Mouse (Mus musculus) limb, embryonic 11.5 days (tissue): ENCODE data around the gene Atp7b. TPM values are rescaled to one million over a fixed set of nuclear protein-coding genes. Genes with fewer than 3 reads are reported as not detected.

Experiments used
- ATAC-seq: fragments of 200-750 bp; cut with Nextera tagmentation; 2 replicates; pipeline ENCODE4 v1.8.0; 2017; ENCODE audit warnings: low read depth; ENCODE audit not compliant: insufficient number of reproducible peaks, low FRiP score, low TSS enrichment
- DNase-seq: peaks from one replicate; pipeline ENCODE4 v3.0.0-alpha.2; 2015; ENCODE audit warnings: low spot score
- H3K27ac ChIP-seq: fragments of 300-500 bp; sonication (generic); replicated peaks from 2 replicates; pipeline ENCODE4 v1.5.1; 2014; ENCODE audit warnings: low read depth, mild to moderate bottlenecking, low read length
- H3K27me3 ChIP-seq: fragments of 300-500 bp; sonication (generic); 2 replicates; pipeline ENCODE4 v1.6.1; 2014; ENCODE audit warnings: mild to moderate bottlenecking, low read length, mixed read lengths; ENCODE audit not compliant: control insufficient read depth, insufficient read depth
- H3K36me3 ChIP-seq: fragments of 300-500 bp; sonication (generic); 2 replicates; pipeline ENCODE4 v1.6.1; 2014; ENCODE audit warnings: mild to moderate bottlenecking, low read length, moderate library complexity, mixed read lengths; ENCODE audit not compliant: control insufficient read depth, insufficient read depth
- H3K4me1 ChIP-seq: fragments of 300-500 bp; sonication (generic); 2 replicates; pipeline ENCODE4 v1.6.1; 2014; ENCODE audit warnings: low read length, mixed read lengths; ENCODE audit not compliant: control insufficient read depth, insufficient read depth
- H3K4me2 ChIP-seq: fragments of 300-500 bp; sonication (generic); 2 replicates; pipeline ENCODE4 v1.6.1; 2014; ENCODE audit warnings: low read depth, mild to moderate bottlenecking, moderate library complexity; ENCODE audit not compliant: severe bottlenecking
- H3K4me3 ChIP-seq: fragments of 300-500 bp; sonication (generic); 2 replicates; pipeline ENCODE4 v1.5.1; 2014; ENCODE audit warnings: low read depth, low read length
- H3K9ac ChIP-seq: fragments of 300-500 bp; sonication (generic); 2 replicates; pipeline ENCODE4 v1.6.1; 2014; ENCODE audit warnings: mild to moderate bottlenecking, low read length
- H3K9me3 ChIP-seq: fragments of 300-500 bp; sonication (generic); 2 replicates; pipeline ENCODE4 v1.6.1; 2016; ENCODE audit warnings: low read length; ENCODE audit not compliant: control insufficient read depth
- WGBS: fragments of 180-500 bp; shearing (Covaris S2); extraction: QIAGEN DNeasy Blood & Tissue Kit; methylation state at CpG from one replicate; pipeline ENCODE4 v1.1.7; 2014; 5-methylcytosine and 5-hydroxymethylcytosine counted together
- polyA plus RNA-seq: library from polyadenylated mRNA; unstranded; fragments of >200 nt; fragmentation: Nextera tagmentation; extraction: Ambion mirVana; gene quantifications from 2 replicates; pipeline ENCODE4 v1.2.1, GENCODE M21; 2014

The Atp7b gene
- polyA plus RNA-seq, 1 experiment from 2014 or later: 0.93 TPM

DNA sequence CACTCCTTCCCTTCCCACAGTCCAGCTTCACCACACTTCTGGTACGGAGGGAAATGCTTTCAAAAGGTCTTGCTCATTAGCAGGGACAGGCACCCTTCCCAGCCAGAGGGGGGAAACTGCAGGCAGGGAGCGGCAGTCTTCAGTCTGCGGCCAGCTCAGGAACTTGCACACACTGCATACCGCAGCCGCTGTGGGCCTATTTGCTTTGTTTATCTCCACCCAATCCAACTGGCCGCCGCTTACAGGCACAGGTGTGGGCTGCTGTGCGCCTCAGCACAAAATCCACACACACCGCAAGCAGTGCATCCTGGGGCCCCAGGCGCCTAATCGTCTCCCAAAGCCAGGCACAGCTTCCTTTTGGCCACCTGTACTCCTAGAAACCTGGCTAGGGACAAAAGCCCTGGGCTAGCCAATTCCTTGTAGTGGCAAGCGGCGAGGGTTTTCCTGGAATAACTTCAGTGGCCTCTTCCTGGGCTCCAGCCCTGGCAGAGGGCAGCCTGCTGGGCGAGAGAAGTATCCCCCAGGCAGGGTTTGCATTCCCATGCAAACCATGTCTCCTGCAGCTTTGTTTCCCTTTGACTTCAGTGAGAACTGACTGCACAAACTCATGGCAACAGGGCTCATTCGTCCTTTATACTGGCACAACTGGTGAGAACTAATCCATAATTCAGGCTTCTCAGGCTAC lies 20.5 kb downstream of the Atp7b start:
- DNase-seq (peak; percentile 37), ATAC-seq (no peak)
- Histone ChIP-seq H3K9ac (no peak overlapping the region), H3K4me2 (no peak overlapping the region), H3K36me3 (no peaks in the 10 kb centered on the region), H3K27ac (no peak overlapping the region), H3K4me1 (no peaks in the 10 kb centered on the region), H3K27me3 (no peaks in the 10 kb centered on the region), H3K9me3 (no peaks in the 10 kb centered on the region), H3K4me3 (no peak overlapping the region)
- 19% methylated on average over 15 of the region's 15 CpGs for WGBS

- Histone ChIP-seq H3K4me3 (no peak overlapping the region), H3K36me3 (no peaks in the 10 kb centered on the region), H3K9me3 (no peaks in the 10 kb centered on the region), H3K9ac (no peak overlapping the region), H3K27ac (no peak overlapping the region), H3K4me1 (no peaks in the 10 kb centered on the region), H3K27me3 (no peaks in the 10 kb centered on the region), H3K4me2 (no peak overlapping the region)
- ATAC-seq (no peak), DNase-seq (no peak)
- WGBS: 79% methylated on average over 7 of the region's 7 CpGs
These were observed 23.1 kb downstream of the Atp7b start for GRCm38 (mm10) chr8:22037022-22037421.

GRCm38 (mm10) chr8:22036137-22036536 lies 24.0 kb downstream of the Atp7b start:
- 92% methylated on average over 9 of the region's 9 CpGs for WGBS
- H3K27ac ChIP-seq: no peak overlapping the region
- H3K36me3 ChIP-seq: no peaks in the 10 kb centered on the region
- H3K9me3 ChIP-seq: no peaks in the 10 kb centered on the region
- no peak overlapping the region for H3K9ac ChIP-seq
- no peak overlapping the region for H3K4me2 ChIP-seq
- DNase-seq (no peak), ATAC-seq (no peak)
- H3K4me1 ChIP-seq: no peaks in the 10 kb centered on the region
- H3K4me3 ChIP-seq: no peak overlapping the region
- no peaks in the 10 kb centered on the region for H3K27me3 ChIP-seq

DNA sequence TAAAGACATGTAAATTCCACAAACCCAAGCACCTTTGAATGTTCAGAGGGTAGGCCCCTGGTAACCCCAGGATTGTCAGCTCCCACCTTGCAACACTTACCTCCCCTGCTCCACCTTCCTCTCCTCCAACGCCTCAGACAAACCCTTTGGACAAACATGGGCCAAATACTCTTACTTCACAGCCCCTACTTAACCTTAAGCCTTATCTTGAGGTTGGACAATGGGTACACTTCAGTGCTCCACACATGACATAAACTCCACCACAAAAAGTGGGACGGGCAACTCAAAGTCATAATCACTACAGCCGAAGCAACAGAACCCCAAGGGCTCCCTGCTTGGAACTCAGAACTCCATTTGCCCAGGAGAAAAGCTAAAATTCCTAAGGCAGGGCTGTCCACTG lies 29.1 kb downstream of the Atp7b start:
- DNase-seq (no peak), ATAC-seq (no peak)
- no peaks in the 10 kb centered on the region for H3K9me3 ChIP-seq
- H3K27me3 ChIP-seq: no peaks in the 10 kb centered on the region
- H3K27ac ChIP-seq: no peak overlapping the region
- no peaks in the 10 kb centered on the region for H3K36me3 ChIP-seq
- H3K4me2 ChIP-seq: no peak overlapping the region
- 91% methylated on average over 3 of the region's 3 CpGs for WGBS
- no peak overlapping the region for H3K9ac ChIP-seq
- H3K4me1 ChIP-seq: no peaks in the 10 kb centered on the region
- H3K4me3 ChIP-seq: no peak overlapping the region

DNA sequence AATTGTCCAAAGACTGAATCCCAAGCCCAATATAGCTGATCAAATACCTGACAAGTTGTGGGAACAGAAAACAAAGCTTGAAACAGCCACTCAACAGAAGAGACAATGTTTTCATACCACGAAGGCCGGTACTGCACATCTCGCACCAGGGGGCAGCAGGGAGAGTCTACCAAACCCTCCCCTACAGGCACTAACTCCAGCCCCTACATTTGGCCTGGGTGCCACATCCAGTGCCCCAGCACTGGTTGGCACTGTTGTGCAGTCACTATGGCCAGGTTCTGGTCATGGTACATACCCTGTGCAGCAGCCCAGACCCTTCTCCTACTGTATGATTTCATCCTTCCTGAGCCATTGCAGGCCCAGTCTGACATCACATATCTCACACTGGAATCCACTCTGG lies 31.1 kb downstream of the Atp7b start:
- no peaks in the 10 kb centered on the region for H3K27me3 ChIP-seq
- H3K36me3 ChIP-seq: no peaks in the 10 kb centered on the region
- no peak overlapping the region for H3K27ac ChIP-seq
- no peaks in the 10 kb centered on the region for H3K9me3 ChIP-seq
- H3K9ac ChIP-seq: no peak overlapping the region
- DNase-seq (no peak), ATAC-seq (no peak)
- H3K4me1 ChIP-seq: no peaks in the 10 kb centered on the region
- WGBS: 90% methylated on average over 3 of the region's 3 CpGs
- H3K4me2 ChIP-seq: no peak overlapping the region
- no peak overlapping the region for H3K4me3 ChIP-seq

DNA sequence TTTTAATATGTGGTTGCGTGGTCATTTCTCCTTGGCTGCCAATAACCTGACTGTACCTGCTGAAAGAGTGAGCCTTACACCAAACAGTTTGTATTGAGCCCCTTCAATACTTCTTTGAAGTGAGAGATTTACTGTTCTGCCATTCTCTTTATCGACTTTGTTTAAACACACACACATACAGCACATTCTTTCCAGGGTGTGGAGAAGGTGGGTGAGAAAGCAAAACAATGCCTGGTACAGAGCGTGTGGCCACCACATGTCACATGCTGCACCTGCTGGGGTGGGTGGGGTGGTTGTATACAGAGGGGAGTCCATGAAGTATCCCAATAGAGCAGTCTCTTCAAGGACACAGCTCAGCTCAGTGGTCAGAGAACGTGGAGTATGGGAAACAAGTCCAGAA lies 34.9 kb downstream of the Atp7b start:
- 78% methylated on average over 4 of the region's 4 CpGs for WGBS
- Histone ChIP-seq H3K27ac (no peak overlapping the region), H3K4me3 (no peak overlapping the region), H3K36me3 (no peaks in the 10 kb centered on the region), H3K9ac (no peak overlapping the region), H3K9me3 (no peaks in the 10 kb centered on the region), H3K4me1 (no peaks in the 10 kb centered on the region), H3K27me3 (no peaks in the 10 kb centered on the region), H3K4me2 (no peak overlapping the region)
- DNase-seq: no peak
- ATAC-seq: no peak

- Histone ChIP-seq H3K4me3 (no peak overlapping the region), H3K4me1 (no peaks in the 10 kb centered on the region), H3K27ac (no peak overlapping the region), H3K9me3 (no peaks in the 10 kb centered on the region), H3K36me3 (no peaks in the 10 kb centered on the region), H3K4me2 (no peak overlapping the region), H3K27me3 (no peaks in the 10 kb centered on the region), H3K9ac (no peak overlapping the region)
- ATAC-seq: no peak
- 52% methylated on average over 7 of the region's 7 CpGs for WGBS
- DNase-seq: no peak
These were observed 37.9 kb downstream of the Atp7b start for GRCm38 (mm10) chr8:22022244-22022643.

DNA sequence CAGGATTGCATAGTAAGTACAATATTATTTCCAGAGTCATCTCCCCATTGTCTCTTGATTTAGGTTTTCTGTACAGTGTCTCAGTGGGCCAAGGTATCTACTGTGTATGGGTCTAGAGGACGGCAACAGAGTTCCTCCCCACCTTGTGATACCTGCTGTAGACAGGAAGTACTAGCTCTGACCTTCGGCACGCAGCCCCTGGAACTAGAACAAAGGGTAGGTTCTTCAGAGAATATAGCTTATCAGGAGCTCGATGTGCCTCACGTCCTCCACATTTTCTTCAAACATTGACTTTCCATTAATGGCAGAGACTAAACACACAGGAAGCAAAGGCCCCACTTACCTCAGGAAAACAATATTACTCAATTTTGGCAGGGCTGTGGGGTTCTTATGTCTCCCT lies 40.6 kb downstream of the Atp7b start:
- H3K4me2 ChIP-seq: no peak overlapping the region
- no peak overlapping the region for H3K9ac ChIP-seq
- 90% methylated on average over 5 of the region's 5 CpGs for WGBS
- H3K27me3 ChIP-seq: no peaks in the 10 kb centered on the region
- no peak overlapping the region for H3K27ac ChIP-seq
- H3K9me3 ChIP-seq: no peaks in the 10 kb centered on the region
- no peaks in the 10 kb centered on the region for H3K36me3 ChIP-seq
- DNase-seq (no peak), ATAC-seq (no peak)
- no peaks in the 10 kb centered on the region for H3K4me1 ChIP-seq
- no peak overlapping the region for H3K4me3 ChIP-seq

DNA sequence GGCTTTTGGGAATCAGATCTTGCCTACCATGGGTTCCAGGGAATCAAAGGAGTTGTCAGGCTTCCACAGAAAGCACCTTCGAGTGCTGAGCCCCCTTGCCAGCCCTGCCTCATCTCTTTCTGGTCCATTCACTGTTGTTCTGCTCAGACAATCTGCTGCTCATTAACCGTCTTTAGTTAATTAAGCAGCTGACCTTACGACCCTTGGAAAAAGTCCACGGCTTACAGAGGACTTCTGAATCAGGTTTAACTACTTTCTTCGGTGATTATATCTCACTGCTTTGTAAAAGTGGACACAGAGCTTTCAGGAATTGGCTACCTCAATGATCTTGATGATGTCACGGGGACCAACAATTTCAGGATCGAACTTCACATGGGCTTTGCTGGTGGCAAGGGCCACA lies 42.4 kb downstream of the Atp7b start:
- no peaks in the 10 kb centered on the region for H3K4me1 ChIP-seq
- ATAC-seq: no peak
- no peaks in the 10 kb centered on the region for H3K9me3 ChIP-seq
- no peak for DNase-seq
- H3K27me3 ChIP-seq: no peaks in the 10 kb centered on the region
- no peaks in the 10 kb centered on the region for H3K36me3 ChIP-seq
- H3K4me2 ChIP-seq: no peak overlapping the region
- WGBS: 43% methylated on average over 7 of the region's 7 CpGs
- H3K9ac ChIP-seq: no peak overlapping the region
- no peak overlapping the region for H3K27ac ChIP-seq
- no peak overlapping the region for H3K4me3 ChIP-seq
